Mouse (Mus musculus): ENCODE measurements around the gene Frem1. TPM values are rescaled to one million over a fixed set of nuclear protein-coding genes. Genes with fewer than 3 reads are reported as not detected.

Gene Frem1
- polyA plus RNA-seq, 1 experiment from 2014 or later, result 18.2 TPM

DNA sequence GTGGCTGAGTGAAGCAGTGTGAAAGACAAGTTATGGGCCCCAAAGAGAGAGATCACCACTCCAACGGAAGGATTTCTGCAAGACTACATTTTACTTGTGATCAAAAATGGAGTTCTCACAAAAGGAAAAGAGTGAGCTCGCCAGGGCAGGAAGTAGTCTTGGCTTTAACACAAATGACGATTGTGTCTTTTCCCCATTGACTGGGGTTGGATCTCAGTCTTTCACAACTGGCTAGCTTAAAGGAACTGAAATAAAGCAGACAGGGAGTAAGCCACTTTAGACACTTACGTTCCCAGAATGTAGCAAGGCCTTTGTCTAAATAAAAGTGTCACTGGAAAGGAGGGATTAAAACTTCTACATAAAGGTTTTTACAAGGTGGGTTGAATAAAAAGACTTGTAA lies 185.0 kb downstream of the Frem1 start:
- H3K27me3 ChIP-seq (replicated peaks; ENCODE audit: control insufficient read depth, insufficient read depth, low read length), result no peaks in the 10 kb centered on the region
- H3K9me3 ChIP-seq (ENCODE audit: control insufficient read depth, low read length), result no peaks in the 10 kb centered on the region
- H3K4me2 ChIP-seq (ENCODE audit: low read length), result no peak overlapping the region
- H3K27ac ChIP-seq (ENCODE audit: low read depth), result no peak overlapping the region; the same call in 1 of the 2 replicates
- H3K4me1 ChIP-seq (replicated peaks; ENCODE audit: control insufficient read depth, insufficient read depth, low read length), result peaks cover 1% of the 10 kb centered on the region; the same call in 1 of the 2 replicates
- H3K36me3 ChIP-seq (ENCODE audit: control insufficient read depth, insufficient read depth, low read length), result no peaks in the 10 kb centered on the region
- no peak for DNase-seq (ENCODE audit: low spot score)
- H3K9ac ChIP-seq (ENCODE audit: low read length), result no peak overlapping the region
- 49% methylated on average over 4 of the region's 4 CpGs for WGBS
- no peak overlapping the region for H3K4me3 ChIP-seq (ENCODE audit: low read depth, low read length)
- no peak for ATAC-seq (replicated peaks; ENCODE audit: low FRiP score, low TSS enrichment, low read depth)

DNA sequence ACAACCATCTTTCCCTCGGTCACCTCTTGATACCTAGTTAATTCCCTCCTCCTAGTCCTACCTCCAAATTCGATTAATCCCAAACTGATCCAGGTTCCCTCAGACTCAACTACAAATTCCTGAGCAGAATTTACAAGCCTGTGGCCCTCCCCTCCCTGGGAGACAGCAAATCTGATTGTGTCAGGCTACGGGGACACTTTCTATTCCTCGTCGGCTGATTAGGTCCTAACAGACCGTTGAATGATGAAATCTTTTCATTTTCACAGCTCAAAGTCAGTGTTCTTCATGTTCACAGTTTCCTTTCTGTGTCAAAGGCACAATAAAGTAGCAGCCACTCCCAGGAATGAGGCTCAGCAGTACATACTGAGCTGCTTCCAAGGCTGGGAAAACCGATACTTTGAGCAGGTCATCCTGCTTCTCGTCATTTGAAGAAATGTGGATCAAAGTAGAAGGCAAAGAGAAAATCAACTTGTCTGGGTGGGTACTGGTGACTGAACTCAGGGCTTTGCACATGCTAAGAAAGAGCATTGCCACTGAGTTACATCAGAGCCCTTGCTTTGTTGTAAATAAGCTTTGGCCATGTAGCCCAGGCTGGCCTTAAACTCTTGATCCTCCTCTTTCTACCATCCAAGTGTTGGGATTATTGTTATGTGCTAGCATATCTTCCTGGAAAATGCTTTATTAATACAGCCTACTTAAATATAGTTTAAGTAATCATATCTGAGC lies 187.0 kb downstream of the Frem1 start:
- Histone ChIP-seq H3K36me3 (ENCODE audit: control insufficient read depth, insufficient read depth, low read length) (no peaks in the 10 kb centered on the region), H3K4me1 (replicated peaks; ENCODE audit: control insufficient read depth, insufficient read depth, low read length) (no peaks in the 10 kb centered on the region), H3K4me3 (ENCODE audit: low read depth, low read length) (no peak overlapping the region), H3K9me3 (ENCODE audit: control insufficient read depth, low read length) (no peaks in the 10 kb centered on the region), H3K9ac (ENCODE audit: low read length) (no peak overlapping the region), H3K4me2 (ENCODE audit: low read length) (no peak overlapping the region), H3K27me3 (replicated peaks; ENCODE audit: control insufficient read depth, insufficient read depth, low read length) (no peaks in the 10 kb centered on the region), H3K27ac (ENCODE audit: low read depth) (no peak overlapping the region)
- 81% methylated on average over 8 of the region's 8 CpGs for WGBS
- DNase-seq (ENCODE audit: low spot score) (no peak), ATAC-seq (replicated peaks; ENCODE audit: low FRiP score, low TSS enrichment, low read depth) (no peak)

DNA sequence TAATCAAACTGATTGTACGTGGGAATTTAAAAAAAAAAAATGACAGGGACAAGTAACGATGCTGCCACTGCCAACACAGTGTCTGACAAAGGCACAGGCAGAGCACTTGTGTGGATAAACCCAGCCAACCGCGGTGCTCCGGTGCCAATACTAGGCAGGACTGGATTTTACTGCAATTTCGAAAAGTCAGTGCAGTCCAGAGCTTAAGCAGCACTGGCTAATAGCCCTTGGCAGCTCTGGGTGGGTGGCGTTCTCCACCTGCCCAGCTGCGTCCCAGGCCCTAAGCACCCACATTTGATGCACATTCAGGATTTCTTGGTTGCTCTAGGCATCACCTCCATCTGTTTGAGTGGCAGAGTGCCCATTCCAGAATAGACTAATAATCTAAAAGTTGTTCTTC lies 188.8 kb downstream of the Frem1 start:
- Histone ChIP-seq H3K4me1 (replicated peaks; ENCODE audit: control insufficient read depth, insufficient read depth, low read length) (peaks cover 6% of the 10 kb centered on the region; the same call in 1 of the 2 replicates), H3K27me3 (replicated peaks; ENCODE audit: control insufficient read depth, insufficient read depth, low read length) (no peaks in the 10 kb centered on the region), H3K27ac (ENCODE audit: low read depth) (no peak overlapping the region), H3K36me3 (ENCODE audit: control insufficient read depth, insufficient read depth, low read length) (no peaks in the 10 kb centered on the region), H3K4me2 (ENCODE audit: low read length) (no peak overlapping the region), H3K4me3 (ENCODE audit: low read depth, low read length) (no peak overlapping the region), H3K9me3 (ENCODE audit: control insufficient read depth, low read length) (no peaks in the 10 kb centered on the region), H3K9ac (ENCODE audit: low read length) (no peak overlapping the region)
- DNase-seq (ENCODE audit: low spot score), result no peak
- 93% methylated on average over 8 of the region's 8 CpGs for WGBS
- no peak for ATAC-seq (replicated peaks; ENCODE audit: low FRiP score, low TSS enrichment, low read depth)

DNA sequence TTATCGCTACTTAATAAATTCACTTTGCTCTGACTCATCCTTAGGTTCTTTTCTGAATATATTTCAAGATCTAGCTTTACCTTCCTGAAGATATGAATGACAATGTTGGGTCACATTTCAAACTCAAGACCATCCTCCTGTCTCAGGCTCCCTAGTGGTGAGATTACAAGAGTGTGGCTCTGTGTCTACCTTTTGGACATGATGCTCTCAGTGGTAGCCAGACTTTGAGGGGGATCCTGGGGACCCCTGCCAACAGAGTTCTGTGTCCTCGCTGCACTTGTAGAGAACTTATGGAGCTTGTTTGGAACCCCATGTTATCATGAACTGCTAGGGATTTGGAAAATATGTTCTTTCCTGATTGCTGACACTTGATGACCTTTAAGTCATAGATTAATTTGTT lies 190.7 kb downstream of the Frem1 start:
- no peak overlapping the region for H3K9ac ChIP-seq (ENCODE audit: low read length)
- no peak for DNase-seq (ENCODE audit: low spot score)

DNA sequence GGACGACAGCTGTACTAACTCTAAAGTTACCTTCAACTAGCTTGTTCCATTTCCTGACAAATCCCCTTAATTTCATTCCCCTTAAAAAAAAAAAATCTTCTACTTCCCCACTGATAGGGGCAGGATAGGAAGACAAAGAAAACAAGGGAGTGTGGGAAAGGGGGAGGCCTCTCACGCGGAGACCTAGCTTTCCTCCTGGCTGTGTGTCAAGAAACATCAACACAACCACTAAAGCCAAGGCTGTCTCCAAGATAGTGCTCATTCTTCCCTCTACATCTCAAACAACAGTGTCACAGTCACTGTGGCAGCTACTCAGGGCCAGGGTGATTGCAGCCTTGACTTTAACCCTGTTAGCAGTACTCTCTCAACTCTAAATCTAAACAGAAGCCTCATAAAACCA lies 191.6 kb downstream of the Frem1 start:
- DNase-seq (ENCODE audit: low spot score) (no peak), ATAC-seq (replicated peaks; ENCODE audit: low FRiP score, low TSS enrichment, low read depth) (no peak)
- WGBS, result 48% methylated on average over 3 of the region's 3 CpGs
- no peaks in the 10 kb centered on the region for H3K36me3 ChIP-seq (ENCODE audit: control insufficient read depth, insufficient read depth, low read length)
- peaks cover 7% of the 10 kb centered on the region; the same call in 1 of the 2 replicates for H3K4me1 ChIP-seq (replicated peaks; ENCODE audit: control insufficient read depth, insufficient read depth, low read length)
- no peak overlapping the region for H3K9ac ChIP-seq (ENCODE audit: low read length)
- H3K9me3 ChIP-seq (ENCODE audit: control insufficient read depth, low read length), result no peaks in the 10 kb centered on the region
- no peak overlapping the region for H3K27ac ChIP-seq (ENCODE audit: low read depth)
- H3K4me2 ChIP-seq (ENCODE audit: low read length), result no peak overlapping the region
- no peak overlapping the region for H3K4me3 ChIP-seq (ENCODE audit: low read depth, low read length)
- H3K27me3 ChIP-seq (replicated peaks; ENCODE audit: control insufficient read depth, insufficient read depth, low read length), result no peaks in the 10 kb centered on the region

More for the DNA sequence above, 190.7 kb downstream of the Frem1 start:
- H3K36me3 ChIP-seq (ENCODE audit: control insufficient read depth, insufficient read depth, low read length), result no peaks in the 10 kb centered on the region
- H3K4me3 ChIP-seq (ENCODE audit: low read depth, low read length), result no peak overlapping the region
- no peak for ATAC-seq (replicated peaks; ENCODE audit: low FRiP score, low TSS enrichment, low read depth)
- 94% methylated on average over 2 of the region's 2 CpGs for WGBS
- no peaks in the 10 kb centered on the region for H3K9me3 ChIP-seq (ENCODE audit: control insufficient read depth, low read length)
- no peak overlapping the region for H3K4me2 ChIP-seq (ENCODE audit: low read length)
- H3K27me3 ChIP-seq (replicated peaks; ENCODE audit: control insufficient read depth, insufficient read depth, low read length), result no peaks in the 10 kb centered on the region
- H3K4me1 ChIP-seq (replicated peaks; ENCODE audit: control insufficient read depth, insufficient read depth, low read length), result peaks cover 7% of the 10 kb centered on the region; the same call in 1 of the 2 replicates
- H3K27ac ChIP-seq (ENCODE audit: low read depth), result no peak overlapping the region

DNA sequence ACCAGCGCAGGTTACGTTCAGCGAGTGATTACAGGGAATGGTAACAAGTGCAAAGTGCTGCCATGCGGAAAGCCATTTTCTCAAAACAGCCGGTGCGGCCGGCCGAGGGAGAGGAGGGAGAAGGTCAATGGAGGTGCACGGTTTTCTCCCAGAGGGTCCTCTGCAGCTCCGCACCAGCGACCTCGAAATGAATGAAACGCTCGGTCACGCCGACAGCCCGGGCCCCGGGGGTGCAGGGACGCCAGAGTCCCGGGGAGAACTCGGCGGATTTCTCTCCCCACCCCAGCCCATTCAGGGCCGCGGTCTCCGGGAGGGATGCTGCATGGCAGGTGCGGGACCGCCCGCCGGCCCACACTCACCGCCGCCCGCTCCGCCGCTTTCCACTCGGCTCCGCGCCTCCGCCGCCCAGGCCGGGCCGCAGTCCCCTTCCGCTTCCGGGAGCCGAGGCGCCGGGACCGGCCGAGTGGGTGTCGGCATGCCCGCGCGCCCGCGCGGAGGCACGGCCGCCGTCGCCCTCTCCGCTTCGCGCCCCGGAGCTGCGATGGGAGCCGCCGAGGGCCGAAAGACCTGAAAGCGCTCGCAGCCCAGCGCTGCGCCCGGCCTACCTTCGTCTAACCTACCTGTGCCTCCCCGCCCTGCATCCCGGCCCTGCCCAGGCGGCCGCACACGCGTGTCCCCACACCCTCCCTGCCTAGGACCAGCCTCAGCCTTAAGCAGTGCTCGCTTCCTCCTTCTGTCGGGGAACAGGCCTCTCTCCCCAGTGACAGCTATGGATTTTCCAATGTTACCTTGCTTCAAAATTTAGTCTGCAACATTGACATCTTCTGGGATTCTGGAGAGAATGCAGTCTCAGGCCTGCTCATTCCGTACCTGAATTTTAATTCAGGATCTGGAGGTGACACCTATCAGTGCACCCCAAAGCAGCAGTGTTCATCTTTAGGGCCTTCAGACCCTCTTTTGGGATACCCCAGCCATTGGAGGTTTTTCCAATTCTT lies 192.7 kb downstream of the Frem1 start, which contains the start of gene Zdhhc21:
Gene Zdhhc21 (minus strand): TSS at position 828 of the 995 bp plus-strand sequence.
- H3K4me3 ChIP-seq (ENCODE audit: low read depth, low read length), result peak within 1 kb of the TSS; percentile 61
- H3K27ac ChIP-seq (ENCODE audit: low read depth), result peak within 1 kb of the TSS; percentile 39
- under 1% methylated on average over 75 of the region's 82 CpGs for WGBS
- H3K4me1 ChIP-seq (replicated peaks; ENCODE audit: control insufficient read depth, insufficient read depth, low read length), result peaks cover 7% of the 10 kb centered on the region; the same call in 1 of the 2 replicates
- DNase-seq (ENCODE audit: low spot score) (peak; percentile 84), ATAC-seq (replicated peaks; ENCODE audit: low FRiP score, low TSS enrichment, low read depth) (peak; percentile 89)
- no peaks in the 10 kb centered on the region for H3K36me3 ChIP-seq (ENCODE audit: control insufficient read depth, insufficient read depth, low read length)
- peak within 1 kb of the TSS; percentile 65 for H3K4me2 ChIP-seq (ENCODE audit: low read length)
- H3K27me3 ChIP-seq (replicated peaks; ENCODE audit: control insufficient read depth, insufficient read depth, low read length), result no peaks in the 10 kb centered on the region
- H3K9me3 ChIP-seq (ENCODE audit: control insufficient read depth, low read length), result no peaks in the 10 kb centered on the region
- H3K9ac ChIP-seq (ENCODE audit: low read length), result peak within 1 kb of the TSS; percentile 66

DNA sequence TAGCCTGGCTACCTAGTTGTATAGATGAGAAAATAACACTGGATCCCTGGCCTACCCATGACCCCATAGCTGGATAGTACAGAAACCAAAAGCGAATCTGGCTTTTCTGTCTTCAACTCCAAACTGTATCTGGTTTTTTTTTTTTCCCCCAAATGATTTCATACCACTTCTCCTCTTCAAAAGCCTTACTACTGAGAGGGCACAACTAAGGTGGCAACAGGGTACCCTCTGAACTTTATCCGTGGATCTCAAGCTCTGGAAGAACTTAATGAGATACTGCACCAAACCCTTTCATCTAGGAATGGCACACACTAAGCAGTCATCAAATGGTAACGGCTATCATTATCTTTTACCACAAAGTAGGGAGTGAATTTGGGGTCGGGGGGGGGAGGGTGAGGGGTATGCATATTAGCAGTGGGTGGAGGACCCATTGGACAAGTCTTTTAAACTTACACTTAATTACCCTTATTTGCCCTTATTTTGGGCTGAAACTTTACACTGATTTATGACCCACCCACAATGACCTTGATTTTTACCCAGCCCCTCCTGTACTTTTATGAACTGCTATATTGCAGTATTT lies 193.6 kb downstream of the Frem1 start:
- Histone ChIP-seq H3K27ac (ENCODE audit: low read depth) (no peak overlapping the region), H3K4me2 (ENCODE audit: low read length) (peak overlapping the region; percentile 65), H3K4me1 (replicated peaks; ENCODE audit: control insufficient read depth, insufficient read depth, low read length) (peaks cover 7% of the 10 kb centered on the region; the same call in 1 of the 2 replicates), H3K9me3 (ENCODE audit: control insufficient read depth, low read length) (no peaks in the 10 kb centered on the region), H3K4me3 (ENCODE audit: low read depth, low read length) (peak overlapping the region; percentile 61), H3K9ac (ENCODE audit: low read length) (peak overlapping the region; percentile 66), H3K27me3 (replicated peaks; ENCODE audit: control insufficient read depth, insufficient read depth, low read length) (no peaks in the 10 kb centered on the region), H3K36me3 (ENCODE audit: control insufficient read depth, insufficient read depth, low read length) (no peaks in the 10 kb centered on the region)
- DNase-seq (ENCODE audit: low spot score), result no peak
- no peak for ATAC-seq (replicated peaks; ENCODE audit: low FRiP score, low TSS enrichment, low read depth)
- WGBS, result 22% methylated on average over 4 of the region's 4 CpGs

DNA sequence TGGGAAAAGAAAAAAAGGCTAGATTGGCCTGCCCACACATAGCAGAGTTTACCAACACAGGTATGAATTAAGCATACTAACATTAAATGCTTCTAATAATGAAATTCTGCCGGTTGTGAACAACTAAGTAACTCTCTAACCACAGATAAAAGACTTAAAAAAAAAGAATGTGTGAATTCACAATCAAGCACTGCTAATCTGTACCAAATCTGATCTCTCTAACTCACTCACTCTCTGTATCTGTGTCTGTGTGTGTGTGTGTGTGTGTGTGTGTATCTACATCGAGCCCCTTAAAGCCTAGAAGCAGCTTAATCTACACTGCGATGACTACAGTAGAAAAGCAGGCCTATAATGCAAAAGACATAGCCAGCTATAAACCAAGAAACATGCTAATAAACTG lies 195.2 kb downstream of the Frem1 start:
- Histone ChIP-seq H3K27ac (ENCODE audit: low read depth) (no peak overlapping the region), H3K9me3 (ENCODE audit: control insufficient read depth, low read length) (no peaks in the 10 kb centered on the region), H3K9ac (ENCODE audit: low read length) (no peak overlapping the region), H3K4me1 (replicated peaks; ENCODE audit: control insufficient read depth, insufficient read depth, low read length) (peaks cover 7% of the 10 kb centered on the region; the same call in 1 of the 2 replicates), H3K27me3 (replicated peaks; ENCODE audit: control insufficient read depth, insufficient read depth, low read length) (no peaks in the 10 kb centered on the region), H3K4me2 (ENCODE audit: low read length) (no peak overlapping the region), H3K4me3 (ENCODE audit: low read depth, low read length) (no peak overlapping the region), H3K36me3 (ENCODE audit: control insufficient read depth, insufficient read depth, low read length) (no peaks in the 10 kb centered on the region)
- ATAC-seq (replicated peaks; ENCODE audit: low FRiP score, low TSS enrichment, low read depth) (no peak), DNase-seq (ENCODE audit: low spot score) (no peak)
- WGBS, result 92% methylated on average over 3 of the region's 3 CpGs

Measured in intestine, embryonic 14.5 days (tissue).